Mouse (Mus musculus) hindbrain, embryonic 10.5 days (tissue): ENCODE measurements around the gene Tnn. TPM values are rescaled to one million over a fixed set of nuclear protein-coding genes. Genes with fewer than 3 reads are reported as not detected.

Experiments
- DNase-seq: peaks from one replicate; pipeline ENCODE4 v3.0.0-alpha.2; 2017; ENCODE audit warnings: low spot score
- H3K27ac ChIP-seq: fragments of 300-500 bp; sonication (generic); 2 replicates; pipeline ENCODE4 v1.5.1; 2016; ENCODE audit warnings: mild to moderate bottlenecking, moderate library complexity
- H3K27me3 ChIP-seq: fragments of 300-500 bp; sonication (generic); 2 replicates; pipeline ENCODE4 v1.6.1; 2016; ENCODE audit warnings: mild to moderate bottlenecking; ENCODE audit not compliant: poor library complexity, insufficient read depth, severe bottlenecking
- H3K36me3 ChIP-seq: fragments of 300-500 bp; sonication (generic); 2 replicates; pipeline ENCODE4 v1.6.1; 2016; ENCODE audit warnings: mild to moderate bottlenecking, moderate library complexity
- H3K4me1 ChIP-seq: fragments of 300-500 bp; sonication (generic); replicated peaks from 2 replicates; pipeline ENCODE4 v1.6.1; 2016; ENCODE audit warnings: mild to moderate bottlenecking
- H3K4me3 ChIP-seq: fragments of 300-500 bp; sonication (generic); 2 replicates; pipeline ENCODE4 v1.5.1; 2016; ENCODE audit warnings: mild to moderate bottlenecking, moderate library complexity
- H3K9me3 ChIP-seq: fragments of 300-500 bp; sonication (generic); 2 replicates; pipeline ENCODE4 v1.6.1; 2016; ENCODE audit warnings: mild to moderate bottlenecking, moderate library complexity
- WGBS: fragments of 180-500 bp; shearing (Covaris S2); methylation state at CpG from one replicate; pipeline ENCODE4 v1.1.7; 2016; 5-methylcytosine and 5-hydroxymethylcytosine counted together
- polyA plus RNA-seq: library from polyadenylated mRNA; unstranded; fragments of >200 nt; fragmentation: Nextera tagmentation; extraction: Ambion mirVana; gene quantifications from 2 replicates; pipeline ENCODE4 v1.2.1, GENCODE M21; 2016

The Tnn gene
- polyA plus RNA-seq, 1 experiment from 2014 or later = 0.07 TPM

DNA sequence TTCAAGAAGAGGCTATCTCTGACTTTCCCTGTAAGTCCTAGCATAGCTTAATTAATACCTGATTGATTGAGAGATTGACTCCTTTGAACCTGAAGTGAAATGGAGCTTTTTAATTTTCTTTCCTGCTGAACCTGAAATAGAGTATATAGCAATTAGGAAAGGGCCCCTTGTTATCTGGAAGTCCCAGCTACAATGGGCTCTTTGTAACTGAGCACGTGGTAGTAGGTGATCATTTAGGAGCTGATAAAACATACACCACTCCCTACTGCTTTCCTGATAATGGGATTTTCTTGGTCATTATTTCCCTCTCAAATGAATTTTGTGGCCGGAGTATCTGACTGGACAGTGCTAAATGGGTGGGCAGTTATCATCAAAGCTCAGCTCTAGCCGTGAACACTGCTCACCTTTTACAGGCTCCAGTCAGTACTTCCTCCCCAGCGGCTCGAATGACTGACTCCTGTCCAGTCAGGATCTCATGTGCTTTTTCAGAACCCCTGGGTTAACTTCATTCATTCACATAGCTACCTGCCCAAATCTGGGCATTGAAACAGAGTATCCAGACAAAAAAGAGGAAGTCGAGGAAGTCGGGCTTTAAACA is 88.7 kb downstream of the Tnn start:
- Histone ChIP-seq H3K36me3 (no peaks in the 10 kb centered on the region), H3K4me3 (no peak overlapping the region), H3K4me1 (no peaks in the 10 kb centered on the region), H3K27ac (no peak overlapping the region), H3K27me3 (no peaks in the 10 kb centered on the region), H3K9me3 (peaks cover 8% of the 10 kb centered on the region; the same call in 1 of the 2 replicates)
- WGBS = 82% methylated on average over 7 of the region's 7 CpGs
- DNase-seq = no peak

GRCm38 (mm10) chr1:160061725-160062366 is 91.5 kb downstream of the Tnn start:
- DNase-seq = peak; percentile 17
- Histone ChIP-seq H3K9me3 (peaks cover 3% of the 10 kb centered on the region; the same call in 1 of the 2 replicates), H3K27ac (no peak overlapping the region), H3K4me1 (no peaks in the 10 kb centered on the region), H3K36me3 (no peaks in the 10 kb centered on the region), H3K27me3 (no peaks in the 10 kb centered on the region), H3K4me3 (no peak overlapping the region)
- 51% methylated on average over 3 of the region's 3 CpGs for WGBS

- 87% methylated on average over 5 of the region's 5 CpGs for WGBS
- Histone ChIP-seq H3K36me3 (no peaks in the 10 kb centered on the region), H3K27me3 (no peaks in the 10 kb centered on the region)
Observed at GRCm38 (mm10) chr1:160061321-160061720, 92.1 kb downstream of the Tnn start.

DNA sequence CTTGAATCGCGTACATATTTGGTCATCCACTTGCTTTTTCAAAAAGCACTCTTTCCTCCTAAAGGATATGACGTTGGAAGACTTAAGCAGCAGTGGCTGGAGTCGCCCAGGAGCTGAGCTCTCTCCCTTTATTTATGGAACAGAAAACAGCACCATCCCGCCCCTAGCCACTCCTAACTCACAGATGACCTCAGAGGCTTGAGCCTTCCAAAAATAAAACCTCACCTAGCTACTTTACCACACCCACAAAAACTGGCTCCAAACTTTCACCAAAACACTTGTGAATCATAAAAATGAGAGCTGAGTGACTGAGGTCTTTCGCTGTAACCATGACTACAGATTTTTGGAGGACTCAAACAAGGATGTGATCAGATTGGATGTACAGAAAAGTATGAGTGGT is 92.8 kb downstream of the Tnn start:
- H3K27me3 ChIP-seq = no peaks in the 10 kb centered on the region
- no peaks in the 10 kb centered on the region for H3K9me3 ChIP-seq
- no peak overlapping the region for H3K4me3 ChIP-seq
- H3K27ac ChIP-seq = no peak overlapping the region
- no peaks in the 10 kb centered on the region for H3K36me3 ChIP-seq
- no peaks in the 10 kb centered on the region for H3K4me1 ChIP-seq
- DNase-seq = no peak
- 77% methylated on average over 6 of the region's 6 CpGs for WGBS

More at GRCm38 (mm10) chr1:160061321-160061720, 92.1 kb downstream of the Tnn start:
- Histone ChIP-seq H3K9me3 (no peaks in the 10 kb centered on the region), H3K27ac (no peak overlapping the region), H3K4me3 (no peak overlapping the region), H3K4me1 (no peaks in the 10 kb centered on the region)
- DNase-seq = no peak

- DNase-seq = no peak
- Histone ChIP-seq H3K27ac (no peak overlapping the region), H3K9me3 (no peaks in the 10 kb centered on the region), H3K36me3 (no peaks in the 10 kb centered on the region), H3K27me3 (no peaks in the 10 kb centered on the region), H3K4me3 (no peak overlapping the region), H3K4me1 (no peaks in the 10 kb centered on the region)
- WGBS = 88% methylated on average over 1 of the region's 1 CpGs
Observed at GRCm38 (mm10) chr1:160059908-160060307, 93.5 kb downstream of the Tnn start.

GRCm38 (mm10) chr1:160057657-160058056 is 95.7 kb downstream of the Tnn start:
- Histone ChIP-seq H3K27ac (no peak overlapping the region), H3K9me3 (no peaks in the 10 kb centered on the region), H3K27me3 (no peaks in the 10 kb centered on the region), H3K4me3 (no peak overlapping the region), H3K36me3 (no peaks in the 10 kb centered on the region), H3K4me1 (no peaks in the 10 kb centered on the region)
- DNase-seq = no peak
- WGBS = 65% methylated on average over 3 of the region's 3 CpGs

DNA sequence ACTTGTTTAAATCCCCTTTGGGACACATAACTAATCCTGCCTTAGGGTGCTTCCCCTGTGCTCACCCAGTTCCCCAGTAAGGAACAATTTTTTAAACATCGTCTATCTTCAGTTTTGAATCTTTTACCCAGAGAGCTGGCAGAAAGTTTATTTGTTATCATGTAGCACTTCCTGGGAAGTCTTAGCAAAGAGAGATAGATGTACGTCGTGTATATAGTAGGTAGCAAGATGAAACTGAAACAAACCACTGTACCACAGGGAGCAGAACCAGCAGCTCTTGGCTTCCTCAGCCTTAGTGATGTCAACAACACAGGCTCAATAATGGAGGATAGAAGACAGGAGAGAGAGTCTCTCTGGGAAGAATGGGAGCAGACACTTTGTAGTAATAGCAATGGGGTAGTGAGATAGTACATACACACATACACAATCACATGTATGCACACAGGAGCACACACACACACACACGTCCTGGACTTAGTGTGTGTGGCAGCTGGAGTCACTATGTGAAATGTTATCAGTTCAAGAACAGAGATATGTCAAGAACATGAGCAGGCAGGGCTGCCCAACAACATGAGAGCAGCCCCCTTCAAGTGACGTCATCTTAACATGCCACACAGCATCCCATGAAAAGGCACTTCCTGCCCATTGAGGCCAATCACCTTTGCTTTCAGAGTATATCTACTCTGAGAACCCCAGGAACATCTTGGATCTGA is 98.9 kb downstream of the Tnn start:
- Histone ChIP-seq H3K4me3 (no peak overlapping the region), H3K4me1 (no peaks in the 10 kb centered on the region), H3K9me3 (no peaks in the 10 kb centered on the region), H3K36me3 (no peaks in the 10 kb centered on the region), H3K27me3 (no peaks in the 10 kb centered on the region), H3K27ac (no peak overlapping the region)
- DNase-seq = no peak
- 85% methylated on average over 5 of the region's 5 CpGs for WGBS

GRCm38 (mm10) chr1:160053510-160054305 is 99.7 kb downstream of the Tnn start:
- no peak overlapping the region for H3K4me3 ChIP-seq
- H3K4me1 ChIP-seq = no peaks in the 10 kb centered on the region
- no peak overlapping the region for H3K27ac ChIP-seq
- no peaks in the 10 kb centered on the region for H3K9me3 ChIP-seq
- no peaks in the 10 kb centered on the region for H3K36me3 ChIP-seq
- no peak for DNase-seq
- no peaks in the 10 kb centered on the region for H3K27me3 ChIP-seq
- 80% methylated on average over 5 of the region's 5 CpGs for WGBS

GRCm38 (mm10) chr1:160052556-160053315 is 100.6 kb downstream of the Tnn start:
- DNase-seq = no peak
- Histone ChIP-seq H3K4me1 (no peaks in the 10 kb centered on the region), H3K4me3 (no peak overlapping the region), H3K36me3 (no peaks in the 10 kb centered on the region), H3K27me3 (no peaks in the 10 kb centered on the region), H3K27ac (no peak overlapping the region), H3K9me3 (no peaks in the 10 kb centered on the region)
- 84% methylated on average over 2 of the region's 2 CpGs for WGBS

- DNase-seq = no peak
- Histone ChIP-seq H3K4me3 (no peak overlapping the region), H3K9me3 (no peaks in the 10 kb centered on the region), H3K4me1 (no peaks in the 10 kb centered on the region), H3K27ac (no peak overlapping the region), H3K36me3 (no peaks in the 10 kb centered on the region), H3K27me3 (no peaks in the 10 kb centered on the region)
- WGBS = 87% methylated on average over 6 of the region's 6 CpGs
Observed at GRCm38 (mm10) chr1:160050898-160051297, 102.5 kb downstream of the Tnn start.

DNA sequence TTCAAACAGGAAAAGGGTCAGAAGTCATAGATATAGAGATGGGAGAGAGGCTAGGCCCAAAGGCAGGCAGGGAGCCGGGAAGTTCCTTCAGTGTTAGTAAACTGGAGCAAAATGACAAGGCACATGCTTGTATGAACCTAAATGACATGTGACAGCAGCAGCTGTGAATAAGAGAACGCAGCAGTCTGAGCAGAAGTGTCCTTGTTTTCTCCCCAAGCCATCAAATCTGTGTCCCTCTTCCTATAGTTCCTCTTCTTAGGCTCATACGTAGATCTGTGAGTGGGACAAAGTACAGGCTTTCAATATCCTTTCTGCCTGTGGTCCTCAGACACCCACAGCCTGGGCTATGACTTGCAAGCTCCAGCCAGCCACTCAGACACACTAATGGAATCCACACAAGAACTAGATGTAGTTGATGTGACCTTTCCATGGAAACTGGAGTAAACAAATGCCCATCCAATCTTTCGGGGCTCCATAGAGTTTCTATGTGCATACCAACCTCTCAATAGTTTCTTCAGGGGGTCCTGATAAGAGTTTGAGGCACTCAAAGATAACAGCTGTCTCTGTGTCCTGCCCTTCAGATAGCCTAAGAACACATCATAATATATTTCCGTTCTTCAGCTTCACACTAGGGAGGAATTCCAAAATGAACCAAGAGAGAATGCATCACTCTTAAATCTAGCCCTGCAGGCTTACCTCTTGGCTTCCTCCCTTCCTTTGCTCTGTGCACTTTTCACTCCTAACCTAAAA is 104.1 kb downstream of the Tnn start:
- WGBS = 85% methylated on average over 5 of the region's 5 CpGs
- H3K36me3 ChIP-seq = no peaks in the 10 kb centered on the region
- H3K27me3 ChIP-seq = no peaks in the 10 kb centered on the region
- peaks cover 6% of the 10 kb centered on the region for H3K4me1 ChIP-seq
- H3K9me3 ChIP-seq = no peaks in the 10 kb centered on the region
- H3K4me3 ChIP-seq = no peak overlapping the region
- no peak overlapping the region for H3K27ac ChIP-seq
- no peak for DNase-seq
